Comparison of ENCODE assay signal across 8 mouse cellular contexts in genomic region chr2:157736854-157737850, GRCm38 (mm10). TPM values are rescaled to one million over a fixed set of nuclear protein-coding genes. Genes with fewer than 3 reads are reported as not detected.
DNase-seq lines count a peak whose midpoint lies in the region; ATAC-seq lines count a peak whose summit lies in the region.

Gene Ctnnbl1, plus strand, starts transcription at chr2:157737401.

- H3K9ac ChIP-seq in lung, embryonic 16.5 days (ENCODE audit: low read length) = peak within 1 kb of the TSS; percentile 89

- DNase-seq in MEL-GATA-1-ER (ENCODE audit: extremely low read depth, low read depth) = peak; percentile 94
- peak; percentile 100 for DNase-seq in cerebellum, adult 8-10 months
- DNase-seq in forelimb bud, embryonic 11.5 days (ENCODE audit: low read depth, low spot score) = peak; percentile 99
- peak; percentile 99 for DNase-seq in layer of hippocampus, adult 9-10 months (ENCODE audit: low spot score)
- peak; percentile 92 for DNase-seq in ovary, postnatal 10 days (ENCODE audit: low spot score)
- DNase-seq in thymus, postnatal 10 days (ENCODE audit: low spot score in 2 of 2) = peak; percentile 95 to 99

- WGBS in lung, embryonic 16.5 days = 10% methylated on average over 44 of the region's 44 CpGs

- H3K4me2 ChIP-seq in lung, embryonic 16.5 days (ENCODE audit: low read depth, low read length) = peak within 1 kb of the TSS; percentile 73

- ATAC-seq in hematopoietic stem cell, adult 5-6 weeks (replicated peaks in 1 of 2; ENCODE audit: insufficient read depth in 1 of 2, low FRiP score in 2 of 2, low TSS enrichment in 1 of 2, low read depth in 1 of 2, poor library complexity in 2 of 2, severe bottlenecking in 2 of 2) = peak; percentile 99
- ATAC-seq in lung, embryonic 16.5 days (ENCODE audit: low read depth) = peak; percentile 94

- H3K4me1 ChIP-seq in lung, embryonic 16.5 days (replicated peaks; ENCODE audit: control insufficient read depth, insufficient read depth, low read length) = peaks cover 4% of the 10 kb centered on the region

- no peaks in the 10 kb centered on the region for H3K9me3 ChIP-seq in lung, embryonic 16.5 days (ENCODE audit: control insufficient read depth, low read length)

- H3K27ac ChIP-seq in lung, embryonic 16.5 days (ENCODE audit: low read length) = no peak within 1 kb of the TSS

- H3K27me3 ChIP-seq in lung, embryonic 16.5 days (ENCODE audit: control insufficient read depth, insufficient read depth, low read depth, low read length) = no peaks in the 10 kb centered on the region

- peak within 1 kb of the TSS; percentile 89 for H3K4me3 ChIP-seq in lung, embryonic 16.5 days (ENCODE audit: low read length)

- H3K36me3 ChIP-seq in lung, embryonic 16.5 days (ENCODE audit: control insufficient read depth, insufficient read depth, low read length) = no peaks in the 10 kb centered on the region

RNA-seq across cellular contexts. Expression of gene Ctnnbl1, which starts in this region (rescaled TPM):
- 40.1 and 52.5 TPM in 2 replicates for total RNA-seq in hematopoietic stem cell, adult 5-6 weeks (2017)
- polyA plus RNA-seq in lung, embryonic 16.5 days (2015; fragmentation: Nextera tagmentation; extraction: Ambion mirVana) = 51.7 and 54.7 TPM in 2 replicates
